24 mouse cellular contexts compared by ENCODE assay signal in genomic region chr3:79333051-79333450, GRCm38 (mm10). TPM values are rescaled to one million over a fixed set of nuclear protein-coding genes. Genes with fewer than 3 reads are reported as not detected.
A peak's percentile ranks its signal among the peaks of the same experiment; 100 is the strongest.
DNase-seq lines count a peak whose midpoint lies in the region; TF ChIP-seq lines count a peak whose summit lies in the region.
"Had no signal": no experiment of that assay in that cellular context is flagged by ENCODE, and none has a peak within 500 bp of the region (broad histone marks: within the 10 kb centered on the region; RNA-seq: fewer than 3 reads in every experiment).

No protein-coding gene starts in this region.

- no peaks in the 10 kb centered on the region for H3K27me3 ChIP-seq in liver, adult 2 months (ENCODE audit: control insufficient read depth, insufficient read depth, low read length)
- no peaks in the 10 kb centered on the region for H3K27me3 ChIP-seq in thymus, adult 2 months (ENCODE audit: control insufficient read depth, insufficient read depth, low read length)
- H3K27me3 ChIP-seq: embryonic facial prominence, embryonic 13.5 days; limb, embryonic 13.5 days; midbrain, embryonic 13.5 days had no signal

- H3K4me1 ChIP-seq in liver, adult 2 months (ENCODE audit: control insufficient read depth, insufficient read depth, low read length), result peaks cover 7% of the 10 kb centered on the region
- H3K4me1 ChIP-seq in thymus, adult 2 months (replicated peaks; ENCODE audit: control insufficient read depth, insufficient read depth, low read length), result no peaks in the 10 kb centered on the region

- peak; percentile 12 to 18 for DNase-seq in heart, postnatal 10 days
- no peak for DNase-seq in heart, postnatal 36 days
- peak; percentile 60 for DNase-seq in liver, adult 2 months (ENCODE audit: extremely low read depth, low read depth, low spot score)
- DNase-seq in liver, result no peak
- DNase-seq in adrenal gland, postnatal 25 days, result peak; percentile 48
- DNase-seq in kidney, postnatal 36 days, result peak; percentile 65 to 80
- DNase-seq in thymus, adult 2 months, result no peak
- DNase-seq: cerebellum, adult 2 months; heart, adult 18-20 months; liver, postnatal 0 days; thymus, postnatal 4 days had no signal

- no peak overlapping the region for H3K4me3 ChIP-seq in liver, adult 2 months (ENCODE audit: insufficient read depth, low read depth, low read length)
- H3K4me3 ChIP-seq in thymus, adult 2 months (ENCODE audit: control insufficient read depth, insufficient read depth, low read length), result no peak overlapping the region
- H3K4me3 ChIP-seq: embryonic facial prominence, embryonic 13.5 days; left cerebral cortex, adult 2 months; limb, embryonic 13.5 days; midbrain, embryonic 13.5 days had no signal

- TF ChIP-seq CTCF in liver, adult 2 months (IDR thresholded peaks at IDR 0.05; ENCODE audit: low read depth, low read length), result no peak
- no peak for TF ChIP-seq CTCF in thymus, adult 2 months (IDR thresholded peaks at IDR 0.05; ENCODE audit: borderline replicate concordance, control insufficient read depth, extremely low read depth, insufficient read depth, low read length, poor library complexity)

- intact Hi-C loops in heart, postnatal 10 days (cut with DNase I), result no loop called here
- intact Hi-C loops in heart, postnatal 36 days (cut with DNase I), result no loop called here

- H3K79me2 ChIP-seq in liver, adult 2 months (ENCODE audit: control insufficient read depth, insufficient read depth, low read length), result no peaks in the 10 kb centered on the region

- no peak for TF ChIP-seq POLR2A in liver, adult 2 months (IDR thresholded peaks at IDR 0.05; ENCODE audit: extremely low read depth, insufficient read depth, low read length)
- no peak for TF ChIP-seq POLR2A in thymus, adult 2 months (IDR thresholded peaks at IDR 0.05; ENCODE audit: control insufficient read depth, extremely low read depth, insufficient read depth, low read length, poor library complexity)

- no peaks in the 10 kb centered on the region for H3K36me3 ChIP-seq in liver, adult 2 months (ENCODE audit: control insufficient read depth, insufficient read depth, low read length)
- H3K36me3 ChIP-seq in thymus, adult 2 months (ENCODE audit: control insufficient read depth, insufficient read depth, low read length), result no peaks in the 10 kb centered on the region
- H3K36me3 ChIP-seq: embryonic facial prominence, embryonic 13.5 days; limb, embryonic 13.5 days; midbrain, embryonic 13.5 days had no signal

- no peak overlapping the region for H3K9ac ChIP-seq in liver, adult 2 months (ENCODE audit: low read depth, low read length)
- H3K9ac ChIP-seq: embryonic facial prominence, embryonic 13.5 days; hindbrain, embryonic 14.5 days; limb, embryonic 13.5 days; liver, postnatal 0 days; midbrain, embryonic 13.5 days had no signal

- no peak overlapping the region for H3K27ac ChIP-seq in liver, adult 2 months (replicated peaks; ENCODE audit: insufficient read depth, low read depth, low read length)
- H3K27ac ChIP-seq in thymus, adult 2 months (ENCODE audit: control insufficient read depth, insufficient read depth, low read length), result no peak overlapping the region
- H3K27ac ChIP-seq: embryonic facial prominence, embryonic 13.5 days; hindbrain, embryonic 14.5 days; left cerebral cortex, adult 2 months; limb, embryonic 13.5 days; macrophage; midbrain, embryonic 13.5 days had no signal

- 28% methylated on average over 7 of the region's 7 CpGs for WGBS in liver, adult 2 months
- WGBS in thymus, adult 2 months, result 97% methylated on average over 7 of the region's 7 CpGs

RNA-seq across cellular contexts. Expression of gene Gm17359, which starts 3.4 kb away (rescaled TPM):
- total RNA-seq in heart, postnatal 10 days (2021), result not detected
- total RNA-seq in heart, postnatal 36 days (2021), result not detected
- total RNA-seq in liver, adult 2 months (2014; rRNA removed), result 0.09 and 0.13 TPM in 2 replicates
- polyA plus RNA-seq in liver, adult 2 months (2012; rRNA removed), result 0.13 TPM in 1 of 2 replicates, not detected in the other
- total RNA-seq in adrenal gland, postnatal 25 days (2021), result not detected in 2 replicates
- 0.11 TPM in 1 of 2 replicates, not detected in the other for polyA plus RNA-seq in thymus, adult 2 months (2012; rRNA removed)
- total RNA-seq: gastrocnemius, adult 8-10 months; heart, adult 18-20 months; left cerebral cortex, adult 2 months had no signal
- polyA plus RNA-seq: C2C12; cerebellum, adult 2 months; cortical plate, adult 2 months; embryonic facial prominence, embryonic 13.5 days; heart, embryonic 16.5 days; hindbrain, embryonic 14.5 days; intestine, embryonic 16.5 days; macrophage; midbrain, embryonic 13.5 days; neural tube, embryonic 14.5 days; small intestine, adult 2 months had no signal

RNA-seq across cellular contexts. Expression of gene Rapgef2, which starts 46.7 kb away (rescaled TPM):
- total RNA-seq in heart, postnatal 10 days (2021), result 10 to 100 TPM; 40.2 to 51.6 TPM
- total RNA-seq in heart, postnatal 36 days (2021), result 10 to 100 TPM; 35.1 to 35.4 TPM
- 15.3 and 21.1 TPM in 2 replicates for total RNA-seq in liver, adult 2 months (2014; rRNA removed)
- 3.1 and 4.2 TPM in 2 replicates for polyA plus RNA-seq in liver, adult 2 months (2012; rRNA removed)
- total RNA-seq in adrenal gland, postnatal 25 days (2021), result 25.9 and 27.8 TPM in 2 replicates
- polyA plus RNA-seq in thymus, adult 2 months (2012; rRNA removed), result 8.7 and 9.7 TPM in 2 replicates

Comparison
In these comparisons a context has a peak if more than half of its experiments do, and no peak if none do; other contexts are left out.
1. DNase-seq: peak in heart, postnatal 10 days (2 of 2), liver, adult 2 months (single experiment), adrenal gland, postnatal 25 days (single experiment) and kidney, postnatal 36 days (2 of 2); none in heart, postnatal 36 days (0 of 2), liver (single experiment) and thymus, adult 2 months (single experiment).